Mouse (Mus musculus): ENCODE results near the gene Sema6d.
A peak's percentile ranks its signal among the peaks of the same experiment; 100 is the strongest.

Gene Sema6d

DNA sequence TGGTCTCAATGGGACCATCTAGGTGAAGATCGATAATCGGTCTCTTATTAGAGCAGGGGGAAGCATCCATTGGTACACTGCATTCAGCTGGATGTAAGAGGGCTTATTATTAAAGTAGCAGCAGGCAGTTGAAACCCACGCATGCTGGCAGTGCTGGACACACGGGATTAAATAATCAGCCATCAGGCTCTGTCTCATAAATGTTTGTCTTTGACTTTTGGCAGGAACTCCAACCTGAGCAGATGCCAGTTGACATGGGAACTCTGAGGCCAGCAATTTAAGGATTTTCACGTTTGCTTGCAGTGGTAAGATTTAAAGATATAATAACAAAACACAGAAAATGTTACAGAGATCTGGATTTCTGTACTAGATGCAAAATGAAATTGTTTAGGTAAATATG, 208.6 kb downstream of the Sema6d start:
- peak; percentile 61 for DNase-seq

DNA sequence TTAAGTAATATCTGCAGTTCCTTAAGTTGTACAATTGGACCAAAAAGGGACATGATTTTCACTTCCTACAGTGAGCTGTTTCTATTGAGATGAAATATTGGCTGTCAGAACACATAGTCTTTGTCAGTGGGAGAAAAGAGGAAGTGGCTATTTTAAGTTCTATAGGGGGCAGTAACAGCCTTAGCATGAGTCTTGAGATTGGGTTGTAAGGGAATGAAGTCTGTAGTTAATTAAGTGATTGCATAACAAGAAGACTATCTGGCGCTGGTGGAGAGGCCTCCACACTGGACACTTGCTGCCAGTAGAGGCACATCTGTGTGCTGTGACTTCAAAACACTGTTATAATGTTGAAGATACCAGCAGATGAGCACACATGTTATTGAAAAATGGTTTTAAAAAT, 209.1 kb downstream of the Sema6d start:
- DNase-seq: peak; percentile 57

- DNase-seq: no peak
These were observed 218.8 kb downstream of the Sema6d start for GRCm38 (mm10) chr2:124308605-124309004.

DNA sequence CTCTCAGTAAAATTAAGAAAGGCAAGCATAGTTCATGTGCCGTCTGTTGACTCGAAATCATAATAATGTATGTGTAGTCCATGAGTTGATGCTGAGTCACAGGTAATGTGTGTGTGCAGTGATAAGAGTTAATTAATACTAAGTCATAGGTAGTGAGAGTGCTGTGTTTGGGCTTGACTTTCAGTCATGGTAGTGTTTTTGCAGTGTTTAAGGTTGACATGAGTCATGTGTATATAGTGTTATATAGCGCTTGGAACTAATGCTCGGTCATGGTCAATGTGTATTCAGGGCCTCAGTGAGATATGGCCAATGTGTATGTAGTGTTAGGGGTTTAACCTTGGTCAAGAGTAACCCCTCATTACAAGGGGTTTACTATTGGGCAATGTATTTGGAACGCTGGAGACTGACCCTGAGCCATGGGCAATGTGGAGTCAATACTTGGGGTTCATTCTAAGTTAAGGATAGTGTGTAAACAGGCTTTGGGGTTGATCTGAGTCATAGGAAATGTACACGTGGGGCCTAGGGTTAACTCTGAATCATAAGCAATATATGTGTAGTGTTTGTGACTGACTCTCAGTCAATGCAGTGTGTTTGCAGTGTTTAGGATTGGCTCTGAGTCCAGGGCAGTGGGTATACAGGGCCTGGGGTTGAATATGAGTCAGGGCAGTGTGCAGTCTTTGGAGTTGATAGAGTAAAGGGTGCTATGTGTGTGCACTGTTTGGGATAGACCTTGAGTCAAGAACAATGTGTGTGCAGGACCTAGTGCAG, 219.8 kb downstream of the Sema6d start:
- DNase-seq: no peak

GRCm38 (mm10) chr2:124322528-124323215, 232.9 kb downstream of the Sema6d start:
- no peak for DNase-seq

GRCm38 (mm10) chr2:124324107-124324724, 234.4 kb downstream of the Sema6d start:
- no peak for DNase-seq

DNA sequence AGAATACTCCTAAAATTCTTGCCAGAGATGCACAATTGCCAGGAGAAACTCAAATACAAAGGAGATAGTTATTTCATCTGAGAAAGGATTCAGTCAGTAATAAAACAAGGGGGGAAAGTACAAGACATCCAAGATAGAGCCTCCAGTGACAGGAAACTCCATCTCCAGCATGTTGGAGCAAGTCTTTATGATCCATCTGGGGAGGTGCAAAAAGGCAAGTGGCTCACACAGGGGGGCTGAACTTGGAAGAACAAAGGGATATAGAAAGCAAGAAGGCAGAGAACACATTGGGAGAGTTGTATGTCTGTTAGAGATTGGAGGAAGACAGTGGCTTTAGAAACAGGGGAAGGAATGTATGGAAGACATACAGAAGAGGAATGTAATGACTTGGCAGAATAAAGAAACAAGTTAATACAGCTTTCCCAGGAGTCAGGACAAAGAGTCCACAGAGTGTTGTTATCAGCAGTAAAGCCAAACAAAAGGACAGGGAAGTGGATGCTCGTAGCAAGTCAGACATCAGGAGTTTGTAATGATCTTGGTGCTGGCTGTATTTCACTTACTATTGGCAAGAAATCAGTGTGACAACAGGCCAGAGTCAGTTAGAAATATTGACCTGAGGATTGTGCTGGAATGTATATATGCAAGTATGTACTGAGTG, 239.8 kb downstream of the Sema6d start:
- DNase-seq: no peak

DNA sequence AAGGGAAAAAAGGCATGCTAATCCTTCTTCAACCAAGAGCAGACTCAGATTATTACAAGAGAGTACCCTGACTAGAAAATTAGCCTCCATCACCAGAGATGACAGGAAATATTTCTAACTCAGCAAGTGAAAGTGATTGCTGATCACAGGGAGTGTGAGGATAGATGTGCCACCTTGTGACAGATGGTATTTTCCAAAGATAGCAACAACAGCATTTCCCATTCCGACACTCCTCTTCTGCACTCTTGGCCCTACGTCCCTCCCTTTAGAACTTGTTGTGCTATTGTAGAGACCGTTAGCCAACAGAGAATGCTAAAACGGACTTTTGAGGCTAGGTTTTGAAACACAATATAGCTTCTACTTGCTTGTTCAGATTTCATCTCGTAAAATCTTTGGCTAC, 243.1 kb downstream of the Sema6d start:
- DNase-seq: no peak

DNA sequence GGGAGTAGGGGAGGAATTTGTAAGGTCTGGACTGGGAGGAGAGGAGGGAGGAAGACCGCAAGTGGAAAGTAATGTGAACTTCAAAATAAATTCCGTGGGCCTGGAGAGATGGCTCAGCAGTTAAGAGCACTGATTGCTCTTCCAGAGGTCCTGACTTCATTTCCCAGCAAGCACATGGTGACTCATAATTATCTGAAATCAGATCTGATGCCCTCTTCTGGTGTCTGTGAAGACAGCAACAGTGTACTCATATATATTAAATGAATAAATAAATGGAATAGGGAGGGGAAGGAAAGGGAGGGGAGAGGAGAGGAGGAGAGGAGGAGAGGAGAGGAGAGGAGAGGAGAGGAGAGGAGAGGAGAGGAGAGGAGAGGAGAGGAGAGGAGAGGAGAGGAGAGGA, 244.9 kb downstream of the Sema6d start:
- peak; percentile 27 for DNase-seq

DNA sequence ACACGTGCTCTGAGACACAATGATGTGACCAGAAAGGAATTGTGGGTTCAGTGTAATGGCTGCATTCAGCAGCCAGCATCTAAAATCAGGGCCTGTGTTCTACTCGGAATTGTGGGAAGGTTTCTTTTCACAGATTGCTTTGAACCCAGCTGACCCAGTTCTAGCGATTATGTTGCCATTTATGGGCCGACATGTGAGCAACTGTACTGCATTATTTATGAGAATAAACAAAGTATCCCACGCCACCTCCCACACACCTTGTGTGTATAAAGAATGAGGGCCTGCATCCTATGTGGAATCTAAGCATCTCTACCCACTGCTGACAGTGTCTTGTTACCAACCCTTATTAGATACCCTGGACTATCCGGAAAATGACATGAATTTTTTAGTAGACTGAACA, 248.5 kb downstream of the Sema6d start:
- no peak for DNase-seq

GRCm38 (mm10) chr2:124354191-124354590, 264.4 kb downstream of the Sema6d start:
- DNase-seq: no peak

DNA sequence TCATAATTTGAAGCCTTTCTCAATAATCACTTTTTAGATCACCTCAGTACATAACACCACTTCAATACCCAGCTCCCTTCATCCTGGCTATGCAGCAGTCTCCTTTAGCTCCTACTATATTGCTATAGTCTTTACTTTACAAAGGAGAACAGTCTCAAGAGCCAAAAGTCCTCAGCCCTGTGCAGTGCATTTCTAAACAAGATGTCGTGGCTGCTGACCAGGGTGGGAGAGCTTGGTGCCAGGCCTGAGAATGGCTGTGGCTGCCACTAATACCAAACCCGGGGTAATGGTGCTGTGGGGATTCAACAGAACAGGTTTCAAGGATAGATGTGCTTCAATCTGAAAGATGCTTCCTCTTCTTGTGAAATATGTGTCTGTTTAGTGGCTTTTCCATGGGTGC, 264.9 kb downstream of the Sema6d start:
- no peak for DNase-seq

DNA sequence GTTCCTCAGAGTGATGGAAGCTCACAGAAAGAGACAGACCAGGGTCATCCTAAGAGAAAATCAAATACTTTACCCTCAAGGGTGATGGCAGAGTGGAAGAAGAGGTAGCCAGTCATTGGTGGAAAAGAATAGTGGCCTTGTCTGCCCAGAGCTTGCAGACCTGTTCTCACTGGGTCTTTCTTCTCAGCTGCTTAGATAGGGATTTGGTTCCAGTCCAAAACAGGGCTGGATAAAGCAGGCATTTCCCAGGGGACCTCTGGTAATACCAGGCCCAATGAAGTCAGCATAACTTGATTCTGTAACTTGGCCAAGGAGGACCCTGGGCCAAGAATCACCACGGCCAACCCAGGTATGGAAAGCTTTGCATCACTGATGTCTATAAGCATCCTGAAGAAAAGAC, 279.5 kb downstream of the Sema6d start:
- no peak for DNase-seq

DNA sequence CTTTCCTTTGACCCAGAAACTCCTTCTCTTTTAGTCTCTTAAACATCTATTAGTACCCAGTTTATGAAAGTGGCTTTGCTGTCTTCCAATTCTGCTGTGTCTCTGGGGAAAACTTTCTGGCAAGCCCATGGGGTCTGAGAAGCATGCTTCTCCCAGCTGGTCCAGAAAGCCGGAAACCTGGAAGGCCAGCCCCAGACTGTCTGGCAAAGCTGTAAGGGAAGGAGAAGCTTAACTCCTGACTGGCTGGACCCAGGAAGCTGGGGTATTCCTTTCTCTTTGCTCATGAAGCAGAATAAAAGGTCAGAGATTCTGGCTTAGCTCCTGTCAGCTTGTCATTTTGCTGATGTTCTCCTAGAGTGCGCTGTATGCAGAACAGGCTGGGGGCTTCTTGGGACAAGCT, 280.2 kb downstream of the Sema6d start:
- peak; percentile 61 for DNase-seq

DNA sequence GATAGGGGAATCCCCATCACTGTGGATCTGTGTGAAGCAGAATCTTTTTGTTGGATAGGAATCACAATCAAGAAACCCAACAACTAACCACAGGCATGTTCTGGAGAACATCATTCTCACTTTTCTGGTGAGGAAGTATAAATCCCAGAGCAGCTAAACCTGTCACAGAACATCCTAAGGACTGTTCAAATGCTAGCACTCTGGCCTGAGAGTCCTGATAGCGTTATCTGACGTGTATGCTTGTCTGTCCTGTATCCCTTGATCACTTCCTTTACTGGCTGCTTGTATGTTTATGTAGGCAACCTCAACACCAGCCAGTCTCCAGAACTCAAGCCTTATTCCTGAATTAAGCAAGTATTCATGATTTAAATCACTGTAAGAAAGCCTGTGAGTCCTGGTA, 281.6 kb downstream of the Sema6d start:
- no peak for DNase-seq

DNA sequence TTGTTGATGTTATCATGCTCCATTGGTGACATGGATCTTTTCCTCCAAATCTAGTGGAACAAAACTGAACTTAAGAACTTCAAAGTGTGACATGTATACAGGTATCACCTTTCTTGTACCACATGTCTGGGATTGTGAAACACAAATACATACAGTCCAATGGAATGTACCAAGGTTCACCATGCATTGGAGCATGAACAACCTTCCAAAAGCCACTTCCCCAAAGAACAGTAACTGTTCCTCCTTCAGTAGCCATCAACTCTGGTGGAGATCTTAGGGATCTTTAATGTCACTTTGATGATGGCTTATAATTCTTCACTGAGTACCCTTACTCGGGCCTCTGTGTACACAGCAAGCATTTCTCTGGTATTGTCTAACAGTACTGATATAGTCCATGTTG, 295.3 kb downstream of the Sema6d start:
- no peak for DNase-seq

GRCm38 (mm10) chr2:124385722-124386121, 296.0 kb downstream of the Sema6d start:
- no peak for DNase-seq

DNA sequence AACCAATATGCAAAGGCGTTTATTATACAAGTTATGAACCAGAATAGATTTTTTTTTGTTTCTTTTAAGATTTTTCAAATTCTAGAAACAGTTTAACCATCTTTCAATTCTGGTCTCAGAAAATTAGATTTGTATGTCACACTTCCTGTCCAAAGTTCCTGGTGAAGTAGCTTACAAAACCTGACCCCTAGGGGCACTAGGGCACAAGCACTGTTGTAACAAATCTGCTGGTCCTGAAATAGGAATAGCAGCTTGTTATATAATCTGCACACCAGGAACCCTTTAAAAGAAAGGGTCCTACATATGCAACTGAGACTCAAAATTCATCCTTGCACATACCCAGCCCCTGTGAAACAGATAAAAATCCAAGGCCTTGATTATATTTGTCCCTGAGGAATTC, 298.5 kb downstream of the Sema6d start:
- peak; percentile 21 for DNase-seq

- no peak for DNase-seq
These were observed 307.0 kb downstream of the Sema6d start for GRCm38 (mm10) chr2:124396733-124397132.

DNA sequence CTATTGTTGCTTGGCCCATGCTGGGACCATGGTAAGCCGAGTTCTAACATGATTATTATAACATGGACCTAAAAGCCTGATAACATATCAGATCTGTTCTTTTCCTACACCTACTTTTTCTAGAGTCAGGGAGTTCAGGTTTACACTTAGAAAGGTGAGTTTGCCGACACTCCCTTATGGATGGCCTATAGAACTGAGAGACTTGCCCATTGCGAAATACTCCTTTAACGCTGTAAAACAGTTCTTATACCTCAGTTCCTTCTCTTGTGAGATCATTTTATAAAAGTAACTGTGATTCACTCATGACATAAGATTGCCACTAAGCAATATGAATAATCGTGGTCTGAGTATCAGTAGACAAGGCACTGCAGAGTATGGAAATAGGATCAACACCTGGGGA, 307.5 kb downstream of the Sema6d start:
- DNase-seq: no peak

DNA sequence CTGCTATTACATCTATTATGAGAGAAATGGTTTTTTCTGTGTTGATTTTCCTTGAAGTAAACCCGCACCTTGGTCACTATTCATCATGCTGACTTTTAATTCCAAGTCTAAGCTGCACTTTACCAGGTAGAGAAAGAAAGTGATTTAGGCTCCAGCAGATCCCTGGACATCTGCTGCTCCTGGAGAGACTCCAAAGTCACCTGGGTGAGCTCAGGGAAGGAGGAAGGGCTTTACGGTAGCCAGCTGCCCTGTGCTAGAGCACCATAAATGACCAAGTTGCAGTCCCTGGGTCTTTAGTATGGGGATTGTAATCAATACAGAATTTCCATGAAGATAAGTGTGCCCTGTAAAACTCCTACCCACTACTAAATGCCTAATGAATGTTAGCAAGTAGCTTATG, 309.8 kb downstream of the Sema6d start:
- no peak for DNase-seq

DNA sequence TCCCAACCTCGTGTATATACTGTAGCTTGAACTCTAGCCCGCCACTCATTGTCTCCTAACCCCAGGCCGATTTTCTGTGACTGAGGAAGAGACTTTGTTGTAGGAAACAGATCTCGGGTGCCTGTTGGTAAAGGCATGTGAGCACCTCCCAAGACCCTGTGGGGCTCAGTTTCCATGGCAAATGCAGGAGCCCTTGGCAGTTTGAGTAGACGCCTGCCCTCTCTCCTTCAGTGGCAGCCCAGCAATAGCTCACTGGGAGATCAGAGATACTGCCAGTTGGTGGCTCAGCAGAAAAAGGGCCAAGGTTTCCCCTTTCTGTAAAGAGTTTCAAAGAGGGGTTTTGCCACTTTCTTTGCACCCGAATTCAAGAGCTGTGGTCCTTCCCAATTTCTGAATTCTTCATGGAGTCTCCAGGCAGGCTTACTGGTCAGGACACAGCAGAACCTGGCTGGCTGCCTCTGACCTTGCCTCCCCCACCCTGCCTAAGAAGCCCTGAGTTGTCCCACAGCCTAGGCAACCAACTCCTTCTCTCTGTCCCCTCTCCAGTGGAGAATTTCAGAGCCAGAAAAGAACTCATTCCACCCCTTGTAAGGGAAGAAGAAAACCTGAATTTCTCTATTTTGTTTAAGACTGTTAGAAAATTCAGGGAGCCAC, 312.1 kb downstream of the Sema6d start:
- DNase-seq: no peak

GRCm38 (mm10) chr2:124403571-124403970, 313.8 kb downstream of the Sema6d start:
- peak; percentile 40 for DNase-seq
